Mouse (Mus musculus) right cerebral cortex, postnatal 25 days (tissue): ENCODE results near the gene Tead3.
"Not testable (repeated sequence)": the region's sequence is repeated elsewhere in the genome, so short reads cannot be mapped to it uniquely, and the experiment has no call there.

ENCODE experiments used
- DNase-seq: peaks from one replicate; pipeline ENCODE4 v3.0.0; 2022

Tead3 gene

GRCm38 (mm10) chr17:28329503-28330231 is 20.9 kb downstream of the Tead3 start:
- no peak for DNase-seq

DNA sequence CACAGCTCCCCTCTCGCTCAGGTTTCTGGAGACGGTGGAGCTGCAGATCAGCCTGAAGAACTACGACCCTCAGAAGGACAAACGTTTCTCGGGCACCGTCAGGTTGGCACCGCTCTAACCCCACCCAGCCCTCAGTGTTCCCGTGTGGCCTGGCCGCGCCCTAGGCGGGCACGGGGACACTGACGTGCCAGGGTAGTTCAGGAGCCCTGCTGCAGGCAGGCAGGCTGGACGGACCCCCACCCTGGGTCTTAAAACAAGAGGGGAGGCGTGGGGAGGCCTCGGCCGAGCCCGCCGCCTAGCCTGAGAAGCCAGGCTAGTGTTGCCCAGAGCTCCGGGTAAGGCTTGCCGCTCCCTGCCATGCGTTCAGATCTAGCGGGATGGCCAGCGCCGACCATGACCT is 21.7 kb downstream of the Tead3 start:
- DNase-seq = no peak

DNA sequence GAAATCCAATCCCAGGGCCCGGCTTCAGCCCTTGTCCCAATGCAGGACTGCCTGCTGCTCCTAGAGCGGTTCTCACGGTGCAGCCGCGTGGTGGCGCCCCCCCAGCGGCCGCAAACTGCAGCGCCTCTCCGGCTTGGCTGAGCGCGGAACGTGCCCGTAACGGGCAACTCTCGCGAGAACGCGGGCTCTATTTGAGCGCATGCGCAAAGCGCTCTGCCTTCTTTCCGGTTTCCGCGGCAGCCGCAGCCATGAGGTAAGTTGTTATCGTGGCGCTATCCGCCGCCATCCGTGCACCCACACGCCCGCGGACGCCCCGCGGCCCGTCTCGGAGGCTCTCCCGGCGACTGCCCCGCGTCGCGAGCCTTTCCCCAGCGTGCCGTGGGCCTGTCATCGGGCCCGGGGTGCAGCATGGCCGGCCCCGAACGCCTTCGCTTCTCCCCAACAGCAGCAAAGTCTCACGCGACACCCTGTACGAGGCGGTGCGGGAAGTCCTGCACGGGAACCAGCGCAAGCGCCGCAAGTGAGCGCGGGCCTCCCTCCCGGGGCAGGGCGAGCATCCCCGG is 22.2 kb downstream of the Tead3 start, which contains the start of gene Rpl10a:
Gene Rpl10a (plus strand): TSS at position 106 of the 563 bp plus-strand sequence.
- peak; percentile 96 for DNase-seq

DNA sequence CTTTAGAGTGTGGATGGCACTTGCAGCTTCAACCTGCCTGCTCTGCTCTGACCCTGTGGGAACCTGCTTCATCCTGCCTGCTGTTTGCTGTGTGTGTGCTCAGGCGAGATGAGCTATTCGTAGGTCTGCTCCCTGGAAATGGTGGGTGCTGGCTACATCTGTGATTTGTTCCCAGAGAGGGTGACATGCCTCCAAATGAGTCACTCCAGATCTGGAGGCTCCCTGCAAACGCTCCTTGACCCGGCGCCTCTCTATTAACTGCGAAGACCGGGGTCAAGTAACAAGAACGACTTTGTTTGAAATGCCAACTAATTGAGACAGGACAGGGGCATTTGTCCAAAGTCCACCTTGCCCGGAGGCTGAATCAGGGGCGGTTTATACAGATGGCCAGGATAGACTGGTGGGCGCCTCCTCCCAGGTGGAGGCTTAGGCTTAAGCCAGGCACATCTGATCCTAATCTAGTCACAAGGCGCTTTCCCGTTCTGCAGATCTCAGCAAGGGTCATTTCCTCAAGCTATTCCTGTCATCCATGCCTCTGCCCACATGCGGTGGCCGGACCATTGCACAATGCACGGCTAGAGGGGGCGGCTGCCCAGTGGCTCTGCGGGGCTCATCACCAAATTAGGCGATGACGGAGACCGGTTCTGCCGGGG is 22.8 kb downstream of the Tead3 start:
- DNase-seq = peak; percentile 39

DNA sequence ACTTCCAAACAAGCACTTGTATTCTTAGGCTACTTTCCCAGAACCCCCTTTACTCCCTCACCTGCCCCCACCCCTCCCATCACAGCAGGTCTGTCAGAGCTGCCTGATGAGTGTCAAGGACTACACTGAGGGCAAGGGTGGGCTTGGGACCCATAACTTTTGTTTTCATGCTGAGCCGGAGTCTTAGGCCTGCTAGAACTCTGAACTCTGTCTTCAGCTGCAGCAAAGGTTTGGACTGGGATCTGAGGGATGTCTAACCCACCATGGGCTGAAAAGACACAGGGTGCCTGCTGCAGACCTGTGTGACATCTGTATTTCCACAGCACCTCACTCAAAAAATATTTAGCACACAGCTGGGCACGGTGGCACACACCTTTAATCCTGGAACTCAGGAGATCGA is 23.7 kb downstream of the Tead3 start:
- no peak for DNase-seq

- no peak for DNase-seq
These were observed 24.9 kb downstream of the Tead3 start for GRCm38 (mm10) chr17:28325751-28326150.

- DNase-seq = not testable (repeated sequence)
These were observed 26.2 kb downstream of the Tead3 start for GRCm38 (mm10) chr17:28324416-28324815.

- DNase-seq = no peak
These were observed 26.8 kb downstream of the Tead3 start for GRCm38 (mm10) chr17:28323786-28324185.

DNA sequence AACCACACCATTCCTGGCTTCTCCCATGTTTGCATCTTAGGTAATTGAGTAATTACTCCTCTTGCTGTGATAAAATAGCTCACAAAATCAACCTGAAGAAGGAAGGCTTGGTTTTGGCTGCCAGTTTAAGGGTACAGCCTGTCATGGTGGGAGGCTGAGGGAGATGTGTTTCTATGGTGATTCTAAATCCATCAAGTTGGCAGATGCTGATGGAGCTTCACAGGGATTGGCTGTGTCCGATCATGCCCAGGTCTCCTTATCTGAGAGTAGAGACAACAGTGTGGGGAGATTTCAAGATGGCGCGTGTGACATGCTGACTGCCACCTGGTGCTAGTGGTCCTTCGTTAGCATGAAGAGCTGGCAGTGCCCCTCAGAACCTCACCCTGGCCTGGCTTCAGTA is 28.9 kb downstream of the Tead3 start:
- DNase-seq = no peak

DNA sequence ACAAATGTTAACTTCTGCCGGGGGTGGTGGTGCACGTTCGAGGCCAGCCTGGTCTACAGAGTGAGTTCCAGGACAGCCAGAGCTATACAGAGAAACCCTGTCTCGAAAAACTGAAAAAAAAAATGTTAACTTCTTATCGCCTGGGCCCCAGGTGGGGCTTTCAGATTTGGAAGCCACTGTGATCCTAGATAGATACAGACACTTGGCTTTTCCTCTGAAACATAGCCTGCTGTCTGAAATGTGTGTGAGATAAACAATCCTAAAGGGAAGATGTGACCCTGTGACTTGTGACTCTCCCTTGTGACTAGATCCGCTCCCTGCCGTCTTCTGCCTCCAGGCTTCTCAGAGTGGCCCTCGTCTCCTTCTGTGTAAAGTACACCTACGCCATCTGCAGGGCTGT is 32.9 kb downstream of the Tead3 start:
- no peak for DNase-seq

- DNase-seq = no peak
These were observed 33.5 kb downstream of the Tead3 start for GRCm38 (mm10) chr17:28317091-28317490.

- no peak for DNase-seq
These were observed 34.1 kb downstream of the Tead3 start for GRCm38 (mm10) chr17:28316476-28316875.

DNA sequence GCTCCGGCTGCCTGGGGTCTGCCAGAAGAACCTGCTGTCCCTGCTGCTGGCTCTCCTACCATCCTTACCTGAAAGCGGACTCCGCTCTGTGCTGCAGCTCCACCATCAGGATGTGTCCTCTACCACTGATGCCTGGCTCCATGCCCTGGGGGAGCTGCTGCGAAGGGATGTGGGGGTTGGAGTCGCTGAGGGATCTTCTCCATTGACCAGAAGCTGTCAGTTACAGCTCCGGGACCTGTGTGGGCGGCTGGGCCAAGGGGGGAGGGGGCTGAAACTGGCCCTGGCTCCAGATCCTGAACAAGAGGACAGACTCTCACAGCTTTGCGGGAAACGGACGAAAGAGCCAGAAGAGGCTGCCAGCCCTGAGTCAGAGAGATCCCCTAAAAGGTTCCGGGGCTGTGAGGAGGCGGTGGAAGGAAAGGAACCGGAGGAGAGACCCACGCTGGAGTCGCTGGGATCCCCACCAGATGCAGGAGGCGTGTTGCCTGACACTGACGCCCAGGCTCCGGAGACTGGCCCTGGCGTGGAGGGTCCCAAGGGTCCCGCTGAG is 34.9 kb downstream of the Tead3 start:
- DNase-seq = no peak

DNA sequence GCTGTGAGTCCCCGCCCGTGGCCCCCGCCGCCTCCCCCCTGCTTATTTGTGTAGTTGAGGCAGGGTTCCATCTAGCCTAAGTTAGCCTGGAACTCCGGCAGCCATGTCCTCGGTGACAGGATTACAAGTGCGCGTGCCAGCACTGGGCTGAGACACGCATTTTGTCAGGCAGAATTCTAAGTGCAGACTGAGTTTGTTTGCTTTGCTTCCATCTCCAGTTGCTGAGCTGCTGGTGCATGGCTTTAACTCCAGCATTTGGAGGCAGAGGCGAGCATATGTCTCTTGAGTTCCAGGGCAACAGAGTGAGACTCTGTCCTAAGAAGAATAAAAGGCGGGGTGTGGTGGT is 36.8 kb downstream of the Tead3 start:
- DNase-seq = no peak

- DNase-seq = peak; percentile 89
These were observed 37.3 kb downstream of the Tead3 start, which contains the start of gene Fance for GRCm38 (mm10) chr17:28313212-28313879. Gene Fance, plus strand, starts transcription at chr17:28313519.

GRCm38 (mm10) chr17:28312232-28313211 is 38.1 kb downstream of the Tead3 start:
- DNase-seq = no peak

GRCm38 (mm10) chr17:28311366-28312132 is 39.1 kb downstream of the Tead3 start:
- no peak for DNase-seq

DNA sequence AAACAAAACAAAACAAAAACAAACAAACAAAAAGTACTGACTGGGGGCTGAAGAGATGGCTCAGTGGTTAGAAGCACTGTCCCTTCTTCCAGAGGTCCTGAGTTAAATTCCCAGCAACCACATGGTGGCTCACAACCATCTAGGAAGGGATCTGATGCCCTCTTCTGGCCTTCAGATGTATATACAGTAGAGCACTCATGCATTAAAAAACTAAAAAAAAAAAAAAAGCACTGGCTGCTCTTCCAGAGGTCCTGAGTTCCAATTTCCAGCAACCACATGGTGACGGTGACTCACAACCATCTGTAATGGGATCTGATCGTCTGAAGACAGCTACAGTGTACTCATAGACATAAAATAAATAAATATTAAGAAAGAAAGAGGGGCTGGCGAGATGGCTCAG is 39.8 kb downstream of the Tead3 start:
- DNase-seq = no peak

GRCm38 (mm10) chr17:28308297-28309195 is 42.1 kb downstream of the Tead3 start:
- DNase-seq = peak; percentile 74

GRCm38 (mm10) chr17:28305172-28305571 is 45.4 kb downstream of the Tead3 start:
- DNase-seq = no peak
